Mouse (Mus musculus) gastrocnemius, postnatal 10 days (tissue): Measurements from ENCODE around the gene Rhob. TPM values are rescaled to one million over a fixed set of nuclear protein-coding genes. Genes with fewer than 3 reads are reported as not detected.

Experiments used
- total RNA-seq, 2 experiments: library from RNA; stranded (reverse); gene quantifications; 2 replicates each; pipeline ENCODE4 v1.2.3; 2021

The Rhob gene
- total RNA-seq, 2 experiments from 2014 or later: 80.5 to 82.4 TPM

Other genes starting within 250 kb of the Rhob start
- gene Gdf7, start 198.1 kb downstream of the Rhob start, total RNA-seq: not detected
- gene Hs1bp3, start 186.6 kb downstream of the Rhob start, total RNA-seq: 1 to 10 TPM; 6.2 to 7.7 TPM
- gene Slc7a15, start 99.1 kb upstream of the Rhob start, total RNA-seq: not detected
- 10 to 100 TPM; 80.7 to 98.1 TPM for gene Pum2, start 174.1 kb upstream of the Rhob start, total RNA-seq